In the genomic region with DNA sequence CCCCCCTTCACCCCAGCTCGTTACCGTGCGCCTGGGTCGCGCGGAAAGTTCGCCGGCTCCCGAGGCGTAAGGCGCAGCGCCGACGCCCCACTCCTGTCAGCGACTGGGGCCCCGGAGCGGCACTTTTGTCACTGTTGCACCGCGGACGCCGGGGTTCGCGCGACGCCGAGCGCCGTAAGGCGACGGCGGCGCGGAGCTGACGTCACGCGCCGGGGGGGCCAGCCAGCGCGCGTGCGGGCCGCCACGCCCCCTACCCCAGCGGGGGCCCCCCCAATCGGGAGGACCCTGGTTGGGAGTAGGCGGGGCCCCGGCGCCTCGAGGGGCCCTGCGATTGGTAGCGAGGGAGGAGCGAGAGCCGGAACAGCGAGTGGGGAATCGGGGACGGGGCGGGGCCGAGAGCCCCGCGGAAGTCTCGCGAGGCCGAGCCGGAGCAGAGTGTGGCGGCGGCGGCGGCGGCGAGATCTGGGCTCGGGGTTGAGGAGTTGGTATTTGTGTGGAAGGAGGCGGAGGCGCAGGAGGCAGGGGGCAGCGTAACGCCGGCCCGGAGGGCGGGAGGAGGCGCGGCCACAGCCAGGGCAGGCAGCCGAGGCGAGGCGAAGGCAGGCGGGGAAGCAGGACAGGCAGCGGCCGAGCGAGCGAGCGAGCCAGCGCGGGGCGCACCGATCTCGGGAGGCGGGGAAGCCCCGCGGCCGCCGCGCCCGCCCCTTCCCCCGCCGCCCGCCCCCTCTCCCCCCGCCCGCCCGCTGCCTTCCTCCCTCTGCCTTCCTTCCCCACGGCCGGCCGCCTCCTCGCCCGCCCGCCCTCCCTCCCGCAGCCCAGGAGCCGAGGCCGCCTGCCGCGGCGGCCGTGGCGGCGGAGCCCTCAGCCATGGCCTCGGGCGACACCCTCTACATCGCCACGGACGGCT, we compare ENCODE assay signal across 8 mouse cellular contexts. TPM values are rescaled to one million over a fixed set of nuclear protein-coding genes. Genes with fewer than 3 reads are reported as not detected.
DNase-seq lines count a peak whose midpoint lies in the region; ATAC-seq and TF ChIP-seq lines count a peak whose summit lies in the region.

A gene (plus strand): TSS at position 428 of the 907 bp plus-strand sequence.

- peak within 1 kb of the TSS; percentile 97 for H3K4me3 ChIP-seq in heart, embryonic 12.5 days
- H3K4me3 ChIP-seq in kidney, postnatal 0 days (replicated peaks; ENCODE audit: low read depth, low read length): peak within 1 kb of the TSS; percentile 98
- peak within 1 kb of the TSS; percentile 94 for H3K4me3 ChIP-seq in liver, embryonic 11.5 days (ENCODE audit: low read depth, low read length)
- peak within 1 kb of the TSS; percentile 84 for H3K4me3 ChIP-seq in stomach, embryonic 14.5 days (ENCODE audit: low read depth, low read length)

- peak within 1 kb of the TSS; percentile 100 for H3K27ac ChIP-seq in heart, embryonic 12.5 days (ENCODE audit: poor library complexity, severe bottlenecking)
- H3K27ac ChIP-seq in kidney, postnatal 0 days: peak within 1 kb of the TSS; percentile 99
- peak within 1 kb of the TSS; percentile 99 for H3K27ac ChIP-seq in liver, embryonic 11.5 days (ENCODE audit: low read depth, low read length)
- H3K27ac ChIP-seq in stomach, embryonic 14.5 days (ENCODE audit: low read length): peak within 1 kb of the TSS; percentile 100

- H3K27me3 ChIP-seq in heart, embryonic 12.5 days (replicated peaks): no peaks in the 10 kb centered on the region
- H3K27me3 ChIP-seq in kidney, postnatal 0 days (ENCODE audit: insufficient read depth, low read length): no peaks in the 10 kb centered on the region
- H3K27me3 ChIP-seq in liver, embryonic 11.5 days (replicated peaks; ENCODE audit: control insufficient read depth, insufficient read depth, low read length): no peaks in the 10 kb centered on the region
- no peaks in the 10 kb centered on the region for H3K27me3 ChIP-seq in stomach, embryonic 14.5 days (ENCODE audit: control insufficient read depth, insufficient read depth, low read length)

- DNase-seq in CD4-positive helper T cell, adult 2 months (ENCODE audit: low read depth, low spot score): peak; percentile 100
- DNase-seq in brain, embryonic 18.5 days (ENCODE audit: low read depth, low spot score): peak; percentile 97
- DNase-seq in kidney, postnatal 0 days (ENCODE audit: low spot score): peak; percentile 99
- peak; percentile 99 for DNase-seq in liver, embryonic 11.5 days (ENCODE audit: low spot score)
- DNase-seq in naive thymus-derived CD4-positive, alpha-beta T cell, adult 2 months (ENCODE audit: low read depth): peak; percentile 99

- peaks cover 17% of the 10 kb centered on the region for H3K4me1 ChIP-seq in heart, embryonic 12.5 days (replicated peaks)
- H3K4me1 ChIP-seq in kidney, postnatal 0 days (replicated peaks; ENCODE audit: insufficient read depth, low read length): peaks cover 8% of the 10 kb centered on the region
- peaks cover 34% of the 10 kb centered on the region for H3K4me1 ChIP-seq in liver, embryonic 11.5 days (replicated peaks; ENCODE audit: control insufficient read depth, insufficient read depth, low read length)
- peaks cover 16% of the 10 kb centered on the region for H3K4me1 ChIP-seq in stomach, embryonic 14.5 days (ENCODE audit: control insufficient read depth, insufficient read depth, low read length)

- peak within 1 kb of the TSS; percentile 81 for H3K4me2 ChIP-seq in heart, embryonic 12.5 days
- H3K4me2 ChIP-seq in kidney, postnatal 0 days (ENCODE audit: low read length): peak within 1 kb of the TSS; percentile 56
- H3K4me2 ChIP-seq in liver, embryonic 11.5 days: peak within 1 kb of the TSS; percentile 59
- peak within 1 kb of the TSS; percentile 51 for H3K4me2 ChIP-seq in stomach, embryonic 14.5 days (replicated peaks; ENCODE audit: low read depth, low read length)

- TF ChIP-seq CTCF in kidney, postnatal 0 days (IDR thresholded peaks at IDR 0.05; ENCODE audit: low read depth): peak; percentile 34; the same call in 1 of the 2 replicates

- under 1% methylated on average over 96 of the region's 127 CpGs for WGBS in heart, embryonic 12.5 days
- WGBS in kidney, postnatal 0 days: under 1% methylated on average over 70 of the region's 127 CpGs
- WGBS in liver, embryonic 11.5 days: under 1% methylated on average over 94 of the region's 127 CpGs
- under 1% methylated on average over 106 of the region's 127 CpGs for WGBS in stomach, embryonic 14.5 days

- ATAC-seq in erythroid progenitor cell, adult 5-6 weeks (replicated peaks; ENCODE audit: low FRiP score, poor library complexity, severe bottlenecking): peak; percentile 82
- peak; percentile 95 for ATAC-seq in heart, embryonic 12.5 days (ENCODE audit: insufficient number of reproducible peaks, low FRiP score)
- peak; percentile 95 for ATAC-seq in kidney, postnatal 0 days (replicated peaks; ENCODE audit: low FRiP score, low read depth)
- ATAC-seq in liver, embryonic 11.5 days (replicated peaks; ENCODE audit: low FRiP score): peak; percentile 88
- ATAC-seq in stomach, embryonic 14.5 days (ENCODE audit: insufficient number of reproducible peaks, insufficient read depth, low FRiP score, low read depth): peak; percentile 93

- H3K36me3 ChIP-seq in heart, embryonic 12.5 days: no peaks in the 10 kb centered on the region
- no peaks in the 10 kb centered on the region for H3K36me3 ChIP-seq in kidney, postnatal 0 days (ENCODE audit: insufficient read depth, low read length)
- H3K36me3 ChIP-seq in liver, embryonic 11.5 days (ENCODE audit: control insufficient read depth, insufficient read depth, low read length): no peaks in the 10 kb centered on the region
- H3K36me3 ChIP-seq in stomach, embryonic 14.5 days (ENCODE audit: control insufficient read depth, insufficient read depth, low read length): no peaks in the 10 kb centered on the region

- peak within 1 kb of the TSS; percentile 96 for H3K9ac ChIP-seq in heart, embryonic 12.5 days
- peak within 1 kb of the TSS; percentile 95 for H3K9ac ChIP-seq in kidney, postnatal 0 days (ENCODE audit: low read depth, low read length)
- H3K9ac ChIP-seq in liver, embryonic 11.5 days (ENCODE audit: low read depth, low read length): peak within 1 kb of the TSS; percentile 95
- H3K9ac ChIP-seq in stomach, embryonic 14.5 days (replicated peaks; ENCODE audit: low read depth, low read length): peak within 1 kb of the TSS; percentile 87

- H3K9me3 ChIP-seq in heart, embryonic 12.5 days (replicated peaks): no peaks in the 10 kb centered on the region
- no peaks in the 10 kb centered on the region for H3K9me3 ChIP-seq in kidney, postnatal 0 days (replicated peaks; ENCODE audit: low read length)
- no peaks in the 10 kb centered on the region for H3K9me3 ChIP-seq in liver, embryonic 11.5 days (ENCODE audit: control insufficient read depth, low read length)
- H3K9me3 ChIP-seq in stomach, embryonic 14.5 days (ENCODE audit: control insufficient read depth, low read depth, low read length): no peaks in the 10 kb centered on the region

RNA-seq across cellular contexts. Expression of the gene that starts here (rescaled TPM):
- 25.2 and 44.4 TPM in 2 replicates for total RNA-seq in erythroid progenitor cell, adult 5-6 weeks (2015; ENCODE audit: low replicate concordance)
- total RNA-seq in erythroid progenitor cell, adult 5-6 weeks (2017; ENCODE audit: low replicate concordance): 40.4 and 62.9 TPM in 2 replicates
- polyA plus RNA-seq in heart, embryonic 12.5 days (2016; fragmentation: Nextera tagmentation; extraction: Ambion mirVana): 16.0 and 18.8 TPM in 2 replicates
- polyA plus RNA-seq in kidney, postnatal 0 days (2015; fragmentation: Nextera tagmentation; extraction: Ambion mirVana): 15.6 and 17.3 TPM in 2 replicates
- polyA plus RNA-seq in liver, embryonic 11.5 days (2014; fragmentation: Nextera tagmentation; extraction: Ambion mirVana): 17.9 and 19.2 TPM in 2 replicates
- polyA plus RNA-seq in stomach, embryonic 14.5 days (2014; fragmentation: Nextera tagmentation; extraction: Ambion mirVana): 20.9 and 22.4 TPM in 2 replicates

Comparison
In these comparisons a context has a peak if more than half of its experiments do, and no peak if none do; other contexts are left out.
1. Peak in every context shown above with its lines: DNase-seq, ATAC-seq, H3K4me3 ChIP-seq and H3K27ac ChIP-seq.